Mouse (Mus musculus) liver, embryonic 12.5 days (tissue): ENCODE measurements at regions not wholly inside any gene's neighbourhood (a gene's known extent, or its start where the extent isn't known, plus 50 kb on each side); places are given as distances from the start of the nearest gene placed in this dataset.
"Not testable (repeated sequence)": the region's sequence is repeated elsewhere in the genome, so short reads cannot be mapped to it uniquely, and the experiment has no call there.

Experiments
- ATAC-seq: fragments of 200-750 bp; cut with Nextera tagmentation; 2 replicates; pipeline ENCODE4 v1.8.0; 2017; ENCODE audit warnings: moderate number of reproducible peaks, mild to moderate bottlenecking, moderate library complexity
- H3K27ac ChIP-seq: fragments of 300-500 bp; sonication (generic); 2 replicates; pipeline ENCODE4 v1.5.1; 2016; ENCODE audit warnings: mild to moderate bottlenecking
- H3K27me3 ChIP-seq: fragments of 300-500 bp; sonication (generic); replicated peaks from 2 replicates; pipeline ENCODE4 v1.6.1; 2016; ENCODE audit warnings: mild to moderate bottlenecking, moderate library complexity
- H3K36me3 ChIP-seq: fragments of 300-500 bp; sonication (generic); 2 replicates; pipeline ENCODE4 v1.6.1; 2016; ENCODE audit warnings: mild to moderate bottlenecking, moderate library complexity
- H3K4me1 ChIP-seq: fragments of 300-500 bp; sonication (generic); 2 replicates; pipeline ENCODE4 v1.6.1; 2016
- H3K4me2 ChIP-seq: fragments of 300-500 bp; sonication (generic); 2 replicates; pipeline ENCODE4 v1.6.1; 2016; ENCODE audit warnings: mild to moderate bottlenecking, moderate library complexity
- H3K4me3 ChIP-seq: fragments of 300-500 bp; sonication (generic); 2 replicates; pipeline ENCODE4 v1.5.1; 2016; ENCODE audit warnings: mild to moderate bottlenecking, moderate library complexity
- H3K9ac ChIP-seq: fragments of 300-500 bp; sonication (generic); 2 replicates; pipeline ENCODE4 v1.6.1; 2016; ENCODE audit warnings: mild to moderate bottlenecking, moderate library complexity
- H3K9me3 ChIP-seq: fragments of 300-500 bp; sonication (generic); replicated peaks from 2 replicates; pipeline ENCODE4 v1.6.1; 2016; ENCODE audit warnings: mild to moderate bottlenecking, moderate library complexity
- WGBS: fragments of 180-500 bp; shearing (Covaris S2); methylation state at CpG from one replicate; pipeline ENCODE4 v1.1.7; 2016; ENCODE audit not compliant: insufficient replicate concordance; 5-methylcytosine and 5-hydroxymethylcytosine counted together

DNA sequence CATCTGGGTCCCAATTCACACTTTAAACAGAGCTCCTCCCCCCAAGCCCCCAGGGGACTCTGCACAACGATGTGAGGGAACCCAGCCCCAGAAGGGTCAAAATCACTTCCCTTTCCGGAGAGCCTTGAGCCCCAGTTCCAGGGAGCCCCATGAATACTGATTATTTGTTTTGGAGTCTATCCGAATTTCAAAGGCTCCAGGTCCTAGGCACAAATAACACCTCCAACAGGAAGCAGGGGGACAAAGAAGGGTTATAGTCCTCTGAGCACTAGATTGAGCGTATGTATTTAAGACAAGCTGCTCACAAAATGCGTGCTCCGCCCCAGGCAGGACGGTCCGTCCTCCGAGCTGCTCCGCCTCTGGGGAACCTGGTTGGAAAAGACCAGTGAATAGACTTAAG, 511.4 kb downstream of the Zfp704 start:
- Histone ChIP-seq H3K4me2 (no peak overlapping the region), H3K4me1 (no peaks in the 10 kb centered on the region), H3K9me3 (no peaks in the 10 kb centered on the region), H3K4me3 (no peak overlapping the region), H3K36me3 (no peaks in the 10 kb centered on the region), H3K9ac (no peak overlapping the region), H3K27ac (no peak overlapping the region), H3K27me3 (no peaks in the 10 kb centered on the region)
- WGBS: 77% methylated on average over 10 of the region's 10 CpGs
- no peak for ATAC-seq

DNA sequence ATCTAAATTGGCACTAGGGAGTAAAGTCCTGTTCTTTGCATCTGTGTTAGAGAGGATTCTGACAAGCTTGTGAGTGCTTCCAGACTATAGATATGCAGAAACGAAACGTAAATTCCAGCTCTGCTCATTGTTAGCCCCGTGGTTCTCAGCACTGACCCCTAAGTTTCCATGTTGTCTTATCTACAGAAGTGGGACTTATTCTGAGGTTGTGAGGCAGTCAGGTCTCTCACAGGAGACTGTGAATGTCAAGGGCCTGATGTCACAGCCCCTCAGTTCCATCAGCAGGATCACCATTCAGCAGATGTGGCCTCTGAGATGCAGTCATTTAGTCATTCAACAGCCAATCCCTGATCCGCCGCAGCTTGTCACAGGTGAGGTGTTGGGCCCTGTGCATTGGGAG, 525.8 kb downstream of the Zfp704 start:
- Histone ChIP-seq H3K4me1 (no peaks in the 10 kb centered on the region), H3K4me3 (no peak overlapping the region), H3K4me2 (no peak overlapping the region), H3K27ac (no peak overlapping the region), H3K9ac (no peak overlapping the region), H3K36me3 (no peaks in the 10 kb centered on the region), H3K9me3 (no peaks in the 10 kb centered on the region), H3K27me3 (no peaks in the 10 kb centered on the region)
- ATAC-seq: no peak
- WGBS: 70% methylated on average over 5 of the region's 5 CpGs

DNA sequence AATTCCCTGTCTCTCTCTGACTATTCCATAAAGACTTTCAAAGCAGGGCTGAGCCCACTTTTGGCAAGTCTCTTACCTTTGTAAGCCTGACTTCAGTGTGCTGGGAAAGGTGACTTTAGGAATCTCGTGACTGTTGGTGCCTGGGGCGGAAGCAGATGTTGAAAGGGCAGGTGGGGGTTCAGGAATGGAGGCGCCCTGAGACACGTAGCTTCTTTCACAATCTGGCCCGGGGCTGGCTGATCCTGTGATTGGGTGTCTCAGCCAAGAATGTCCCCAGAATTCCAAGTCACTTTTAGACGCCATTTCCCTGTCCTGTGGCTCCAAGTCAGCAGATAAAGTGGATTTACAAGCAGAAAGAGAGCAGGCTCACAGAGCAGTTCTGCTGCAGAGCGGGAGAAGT, 527.8 kb downstream of the Zfp704 start:
- Histone ChIP-seq H3K9me3 (no peaks in the 10 kb centered on the region), H3K4me3 (no peak overlapping the region), H3K9ac (no peak overlapping the region), H3K4me1 (no peaks in the 10 kb centered on the region), H3K36me3 (no peaks in the 10 kb centered on the region), H3K27me3 (no peaks in the 10 kb centered on the region), H3K4me2 (no peak overlapping the region), H3K27ac (no peak overlapping the region)
- WGBS: 47% methylated on average over 7 of the region's 7 CpGs
- ATAC-seq: no peak

DNA sequence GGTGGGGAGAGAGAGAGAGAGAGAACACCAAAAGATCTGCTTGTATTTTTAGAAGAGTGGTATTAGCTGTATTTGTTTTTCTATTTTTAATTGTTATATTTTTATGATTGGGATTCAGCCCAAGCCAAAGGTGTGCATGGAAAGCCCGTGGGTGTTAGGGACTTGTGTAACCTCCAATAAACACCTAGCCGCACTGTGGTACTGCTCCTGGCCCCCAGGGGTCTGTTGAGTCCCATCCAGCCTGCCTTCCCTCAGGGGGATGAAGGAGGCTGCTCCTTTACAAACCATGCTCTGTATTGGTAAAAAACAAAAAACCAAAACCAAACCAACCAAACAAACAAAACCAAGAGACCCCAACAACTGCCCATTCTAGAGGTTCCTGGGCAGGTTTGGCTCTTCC, 531.7 kb downstream of the Zfp704 start:
- ATAC-seq: no peak
- H3K36me3 ChIP-seq: no peaks in the 10 kb centered on the region
- H3K4me1 ChIP-seq: no peaks in the 10 kb centered on the region
- H3K27me3 ChIP-seq: no peaks in the 10 kb centered on the region
- no peak overlapping the region for H3K9ac ChIP-seq
- WGBS: 75% methylated on average over 2 of the region's 2 CpGs
- no peak overlapping the region for H3K4me2 ChIP-seq
- H3K27ac ChIP-seq: no peak overlapping the region
- no peak overlapping the region for H3K4me3 ChIP-seq
- H3K9me3 ChIP-seq: no peaks in the 10 kb centered on the region

DNA sequence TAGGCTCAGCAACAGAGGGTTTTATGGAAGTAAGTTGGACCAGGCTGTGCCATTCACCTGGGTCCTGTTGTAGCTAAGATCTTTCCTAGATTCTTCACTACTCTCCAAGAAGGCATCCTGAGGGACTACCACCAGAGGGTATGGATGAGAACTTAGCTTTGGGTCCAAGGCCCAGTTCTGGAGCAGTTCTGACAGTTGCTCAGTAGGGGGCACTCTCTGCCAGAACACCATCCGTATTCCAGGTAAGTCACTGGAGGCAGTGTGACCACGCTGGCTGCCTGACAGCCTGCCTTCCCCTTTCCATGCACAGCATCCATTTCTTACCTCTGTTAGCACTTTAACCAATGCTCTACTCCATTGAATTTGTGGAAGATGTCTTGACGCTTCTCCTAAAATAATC, 533.2 kb downstream of the Zfp704 start:
- H3K27ac ChIP-seq: no peak overlapping the region
- H3K4me2 ChIP-seq: no peak overlapping the region
- no peaks in the 10 kb centered on the region for H3K27me3 ChIP-seq
- no peak for ATAC-seq
- H3K9ac ChIP-seq: no peak overlapping the region
- 20% methylated on average over 3 of the region's 3 CpGs for WGBS
- no peaks in the 10 kb centered on the region for H3K4me1 ChIP-seq
- no peaks in the 10 kb centered on the region for H3K36me3 ChIP-seq
- H3K9me3 ChIP-seq: no peaks in the 10 kb centered on the region
- no peak overlapping the region for H3K4me3 ChIP-seq

DNA sequence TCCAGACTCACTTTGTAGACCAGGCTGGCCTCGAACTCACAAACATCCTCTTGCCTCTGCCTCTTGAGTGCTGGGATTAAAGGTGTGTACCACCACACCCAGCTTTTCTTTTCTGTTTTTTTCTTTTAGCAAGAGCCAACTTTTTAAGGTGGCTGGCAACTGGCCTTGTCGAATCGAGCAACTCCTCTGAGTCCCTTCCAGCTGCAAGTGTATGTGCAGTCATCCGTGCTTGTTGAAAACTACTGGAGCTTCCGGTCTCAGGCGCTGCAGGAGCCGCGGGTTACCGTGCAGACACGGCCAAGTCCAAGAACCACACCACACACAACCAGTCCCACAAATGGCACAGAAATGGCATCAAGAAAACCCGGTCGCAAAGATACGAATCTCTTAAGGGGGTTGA, 537.4 kb downstream of the Zfp704 start:
- not testable (repeated sequence) for H3K36me3 ChIP-seq, H3K9me3 ChIP-seq, H3K9ac ChIP-seq, H3K4me2 ChIP-seq, H3K27ac ChIP-seq, H3K4me3 ChIP-seq, ATAC-seq, H3K4me1 ChIP-seq, H3K27me3 ChIP-seq
- WGBS: 71% methylated on average over 13 of the region's 13 CpGs

DNA sequence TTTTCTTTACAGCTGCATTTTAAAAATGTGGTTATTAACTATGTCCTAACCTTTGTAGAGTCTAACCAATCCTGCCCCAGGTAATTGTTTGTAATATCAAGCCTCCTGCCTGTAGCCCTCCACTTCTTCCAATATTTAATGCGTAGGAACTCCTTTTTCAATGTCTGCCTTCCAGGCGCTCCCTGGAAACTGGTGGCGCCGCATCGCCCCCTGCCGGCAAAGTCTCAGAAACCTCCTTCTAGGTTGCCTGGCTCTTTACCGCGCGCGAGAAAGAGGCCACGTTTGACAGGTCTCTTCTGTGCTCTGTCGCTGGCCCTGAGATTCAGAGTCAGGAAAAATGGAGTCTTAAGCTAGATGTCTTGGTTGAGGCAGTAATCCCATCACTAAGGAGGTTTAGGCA, 542.8 kb downstream of the Zfp704 start:
- Histone ChIP-seq H3K9me3 (no peaks in the 10 kb centered on the region), H3K27me3 (no peaks in the 10 kb centered on the region; the same call in 1 of the 2 replicates), H3K4me1 (no peaks in the 10 kb centered on the region), H3K4me3 (no peak overlapping the region), H3K27ac (no peak overlapping the region), H3K36me3 (no peaks in the 10 kb centered on the region), H3K9ac (no peak overlapping the region), H3K4me2 (no peak overlapping the region)
- WGBS: 4% methylated on average over 12 of the region's 12 CpGs
- no peak for ATAC-seq

DNA sequence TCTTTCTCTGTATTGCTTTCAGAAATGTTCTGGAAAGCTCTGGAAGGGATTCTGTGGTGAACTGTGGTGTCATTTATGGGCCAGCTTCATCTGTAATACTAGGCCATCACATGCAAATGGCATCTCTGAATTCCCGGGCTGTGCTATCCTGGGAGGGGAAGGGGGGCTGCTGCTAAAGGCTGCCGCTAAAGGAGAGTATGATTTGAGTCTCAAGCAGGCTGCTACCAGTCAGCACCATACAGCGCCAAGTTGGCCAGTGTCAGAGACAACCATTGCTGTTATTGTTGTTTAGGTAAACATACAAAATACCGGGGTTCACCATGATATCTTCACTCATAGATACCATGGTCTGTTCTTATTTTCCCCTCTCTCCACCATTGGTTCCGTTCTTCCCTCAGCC, 543.5 kb downstream of the Zfp704 start:
- no peaks in the 10 kb centered on the region for H3K36me3 ChIP-seq
- H3K27ac ChIP-seq: no peak overlapping the region
- WGBS: 70% methylated on average over 5 of the region's 5 CpGs
- no peaks in the 10 kb centered on the region for H3K9me3 ChIP-seq
- no peaks in the 10 kb centered on the region for H3K4me1 ChIP-seq
- ATAC-seq: no peak
- H3K9ac ChIP-seq: no peak overlapping the region
- no peak overlapping the region for H3K4me2 ChIP-seq
- H3K27me3 ChIP-seq: no peaks in the 10 kb centered on the region; the same call in 1 of the 2 replicates
- H3K4me3 ChIP-seq: no peak overlapping the region

DNA sequence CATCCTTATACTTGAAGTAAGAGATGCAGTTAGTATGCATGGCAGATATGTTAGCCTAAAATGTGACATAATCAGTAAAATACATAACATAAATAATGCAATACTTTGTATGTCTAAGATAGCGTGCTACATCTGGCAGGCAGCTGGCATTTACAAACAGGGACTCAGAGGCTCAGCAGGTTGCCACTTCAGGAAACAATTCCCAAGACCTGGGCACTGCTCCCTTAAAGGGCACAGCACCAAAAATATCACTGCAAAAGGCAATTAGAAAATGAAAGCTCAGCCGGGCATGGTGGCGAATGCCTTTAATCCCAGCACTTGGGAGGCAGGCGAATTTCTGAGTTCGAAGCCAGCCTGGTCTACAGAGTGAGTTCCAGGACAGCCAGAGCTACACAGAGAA, 544.0 kb downstream of the Zfp704 start:
- Histone ChIP-seq H3K36me3 (no peaks in the 10 kb centered on the region), H3K27me3 (no peaks in the 10 kb centered on the region; the same call in 1 of the 2 replicates), H3K4me3 (no peak overlapping the region), H3K27ac (no peak overlapping the region), H3K4me1 (no peaks in the 10 kb centered on the region), H3K9ac (no peak overlapping the region), H3K9me3 (no peaks in the 10 kb centered on the region), H3K4me2 (no peak overlapping the region)
- 78% methylated on average over 5 of the region's 5 CpGs for WGBS
- no peak for ATAC-seq

DNA sequence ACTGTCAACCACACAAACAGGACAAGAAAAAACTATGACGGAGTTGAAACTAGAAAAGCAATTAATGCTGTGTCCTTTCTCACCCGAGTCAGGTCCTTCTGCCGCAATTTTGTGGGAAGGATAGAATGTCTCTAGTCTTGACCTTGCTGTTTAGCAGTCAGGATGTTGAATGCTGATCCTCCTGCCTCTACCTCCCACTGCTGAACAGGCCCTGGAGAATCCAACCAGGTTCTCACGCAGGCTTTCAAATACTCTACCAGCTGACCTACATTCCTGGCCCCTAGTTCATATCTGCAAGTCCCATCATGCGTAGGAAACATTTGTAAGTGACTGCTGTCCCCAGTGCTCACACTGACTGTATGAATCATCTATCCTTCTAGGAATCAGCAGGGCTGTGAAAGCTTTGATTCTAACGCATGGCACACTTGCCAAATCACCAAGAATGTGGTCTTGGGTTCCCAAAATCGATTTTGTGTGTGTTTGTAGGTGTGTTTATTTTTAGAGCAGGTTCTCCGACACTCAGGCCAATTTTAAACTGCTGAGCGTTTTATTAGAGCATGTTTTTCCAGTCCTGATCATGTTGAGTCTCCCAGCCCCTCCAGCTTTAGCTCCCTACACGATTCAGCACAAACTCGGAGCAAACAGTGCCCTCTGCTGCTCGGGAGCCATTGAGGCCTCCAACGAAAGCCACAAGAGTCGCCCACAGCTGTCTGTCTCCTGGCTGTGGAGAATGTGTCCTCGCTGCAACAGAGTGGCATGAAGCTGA, 545.4 kb downstream of the Zfp704 start:
- 38% methylated on average over 15 of the region's 15 CpGs for WGBS
- Histone ChIP-seq H3K9me3 (no peaks in the 10 kb centered on the region), H3K36me3 (no peaks in the 10 kb centered on the region), H3K27me3 (no peaks in the 10 kb centered on the region; the same call in 1 of the 2 replicates), H3K4me1 (no peaks in the 10 kb centered on the region), H3K4me3 (no peak overlapping the region), H3K27ac (no peak overlapping the region), H3K4me2 (no peak overlapping the region), H3K9ac (no peak overlapping the region)
- ATAC-seq: no peak

DNA sequence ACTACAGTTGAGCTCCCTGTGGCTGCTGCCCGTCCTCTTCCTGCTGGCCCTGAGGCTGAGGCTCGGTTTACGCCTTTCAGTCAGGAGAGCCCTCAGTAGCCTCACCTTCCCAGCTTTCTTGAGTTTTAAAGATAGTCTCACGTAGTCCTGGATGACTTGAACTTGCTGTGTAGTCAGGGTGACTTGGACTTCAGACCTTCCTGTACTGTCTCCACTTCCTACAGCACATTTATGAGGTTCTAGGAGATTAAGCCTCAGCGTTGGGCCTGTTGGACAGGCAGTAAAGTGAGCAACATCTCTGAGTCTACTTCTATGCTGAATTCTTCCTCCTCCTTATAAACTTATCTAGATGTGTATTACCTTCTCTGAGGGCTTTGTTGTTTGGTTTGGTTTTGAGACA, 546.2 kb downstream of the Zfp704 start:
- H3K27me3 ChIP-seq: no peaks in the 10 kb centered on the region; the same call in 1 of the 2 replicates
- no peak for ATAC-seq
- H3K9me3 ChIP-seq: no peaks in the 10 kb centered on the region
- 75% methylated on average over 5 of the region's 5 CpGs for WGBS
- no peak overlapping the region for H3K9ac ChIP-seq
- H3K36me3 ChIP-seq: no peaks in the 10 kb centered on the region
- no peaks in the 10 kb centered on the region for H3K4me1 ChIP-seq
- H3K27ac ChIP-seq: no peak overlapping the region
- H3K4me3 ChIP-seq: no peak overlapping the region
- no peak overlapping the region for H3K4me2 ChIP-seq

DNA sequence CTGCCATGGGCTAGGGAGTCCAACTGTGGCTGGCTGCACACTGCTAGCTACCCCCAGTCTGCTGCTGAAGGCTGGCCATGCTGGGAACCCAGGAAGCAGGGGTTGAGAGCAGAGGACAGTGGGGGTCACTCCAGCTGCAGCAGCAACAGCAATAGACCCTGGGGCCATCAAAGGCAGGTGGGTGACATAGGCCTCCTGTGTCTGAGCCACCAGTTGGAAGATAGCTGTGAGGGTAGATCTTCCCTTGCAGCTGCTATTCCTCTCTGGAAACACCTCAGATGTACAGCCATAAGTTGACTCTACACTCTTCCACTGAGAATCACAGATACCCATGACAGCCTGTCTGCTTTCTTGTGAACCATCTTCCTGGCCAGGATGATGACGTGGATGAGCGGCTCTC, 548.5 kb downstream of the Zfp704 start:
- H3K9me3 ChIP-seq: no peaks in the 10 kb centered on the region
- H3K9ac ChIP-seq: no peak overlapping the region
- no peaks in the 10 kb centered on the region for H3K4me1 ChIP-seq
- 90% methylated on average over 2 of the region's 2 CpGs for WGBS
- H3K27ac ChIP-seq: no peak overlapping the region
- H3K4me3 ChIP-seq: no peak overlapping the region
- no peaks in the 10 kb centered on the region for H3K36me3 ChIP-seq
- H3K27me3 ChIP-seq: no peaks in the 10 kb centered on the region
- no peak for ATAC-seq
- H3K4me2 ChIP-seq: no peak overlapping the region

DNA sequence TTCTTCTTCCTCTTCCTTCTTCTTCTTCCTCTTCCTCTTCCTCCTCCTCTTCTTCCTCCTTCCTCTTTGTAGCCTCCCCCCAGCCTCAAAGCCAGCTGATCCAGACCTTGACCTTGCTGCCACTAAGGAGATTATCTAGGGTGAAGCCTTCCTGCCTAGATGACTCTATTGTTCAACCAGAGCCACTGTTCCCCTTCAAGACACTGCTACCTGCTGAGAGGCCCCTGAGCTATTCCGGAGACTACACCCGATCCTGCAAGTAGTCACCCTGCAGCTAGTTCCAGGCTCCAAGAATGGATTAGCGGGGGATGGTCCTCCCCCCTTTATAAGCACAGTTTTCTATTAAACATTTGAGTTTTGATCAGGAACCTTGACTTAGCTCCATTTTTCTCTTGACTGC, 552.2 kb downstream of the Zfp704 start:
- H3K4me3 ChIP-seq, H3K9me3 ChIP-seq, H3K4me2 ChIP-seq, H3K4me1 ChIP-seq, H3K27ac ChIP-seq, H3K36me3 ChIP-seq, H3K27me3 ChIP-seq, H3K9ac ChIP-seq, ATAC-seq: not testable (repeated sequence)
- WGBS: 60% methylated on average over 3 of the region's 3 CpGs
